In genomic region chr19:53181003-53181861, GRCm38 (mm10) we compare ENCODE assay signal across 8 mouse cellular contexts. TPM values are rescaled to one million over a fixed set of nuclear protein-coding genes. Genes with fewer than 3 reads are reported as not detected.
DNase-seq lines count a peak whose midpoint lies in the region; ATAC-seq and TF ChIP-seq lines count a peak whose summit lies in the region.

No protein-coding gene starts in this region.

- H3K4me1 ChIP-seq in kidney, embryonic 14.5 days (ENCODE audit: control insufficient read depth, insufficient read depth, low read length), result peaks cover 25% of the 10 kb centered on the region
- H3K4me1 ChIP-seq in midbrain, embryonic 15.5 days, result peaks cover 7% of the 10 kb centered on the region
- H3K4me1 ChIP-seq in thymus, adult 2 months (replicated peaks; ENCODE audit: control insufficient read depth, insufficient read depth, low read length), result peaks cover 19% of the 10 kb centered on the region

- ATAC-seq in kidney, embryonic 14.5 days (ENCODE audit: low FRiP score, low TSS enrichment), result peak; percentile 66
- peak; percentile 58; the same call in 1 of the 2 replicates for ATAC-seq in midbrain, embryonic 15.5 days (replicated peaks)

- H3K4me2 ChIP-seq in kidney, embryonic 14.5 days (replicated peaks; ENCODE audit: low read depth, low read length), result no peak overlapping the region
- no peak overlapping the region for H3K4me2 ChIP-seq in midbrain, embryonic 15.5 days

- H3K9ac ChIP-seq in kidney, embryonic 14.5 days (ENCODE audit: low read depth, low read length), result no peak overlapping the region
- H3K9ac ChIP-seq in midbrain, embryonic 15.5 days, result no peak overlapping the region

- DNase-seq in urinary bladder, adult 18-20 months (ENCODE audit: low spot score in 2 of 2), result peak; percentile 31 to 56
- no peak for DNase-seq in urinary bladder, adult 2 months (ENCODE audit: low spot score)
- DNase-seq in heart, adult 8-10 months (ENCODE audit: low spot score), result peak; percentile 87
- DNase-seq in thymus, adult 2 months, result no peak
- no peak for DNase-seq in natural killer cell, adult 2 months (ENCODE audit: low spot score in 2 of 2)
- no peak for DNase-seq in right cerebral cortex, postnatal 10 days (ENCODE audit: low spot score in 2 of 2)

- no peaks in the 10 kb centered on the region for H3K9me3 ChIP-seq in kidney, embryonic 14.5 days (ENCODE audit: control insufficient read depth, low read length)
- no peaks in the 10 kb centered on the region for H3K9me3 ChIP-seq in midbrain, embryonic 15.5 days

- no peak for TF ChIP-seq CTCF in thymus, adult 2 months (IDR thresholded peaks at IDR 0.05; ENCODE audit: borderline replicate concordance, control insufficient read depth, extremely low read depth, insufficient read depth, low read length, poor library complexity)

- peak overlapping the region; percentile 59; the same call in 1 of the 2 replicates for H3K27ac ChIP-seq in kidney, embryonic 14.5 days (ENCODE audit: low read depth, low read length)
- no peak overlapping the region for H3K27ac ChIP-seq in midbrain, embryonic 15.5 days
- H3K27ac ChIP-seq in thymus, adult 2 months (ENCODE audit: control insufficient read depth, insufficient read depth, low read length), result no peak overlapping the region

- no peak for TF ChIP-seq POLR2A in thymus, adult 2 months (IDR thresholded peaks at IDR 0.05; ENCODE audit: control insufficient read depth, extremely low read depth, insufficient read depth, low read length, poor library complexity)

- no peaks in the 10 kb centered on the region for H3K27me3 ChIP-seq in kidney, embryonic 14.5 days (ENCODE audit: control insufficient read depth, insufficient read depth, low read length)
- H3K27me3 ChIP-seq in midbrain, embryonic 15.5 days (replicated peaks), result no peaks in the 10 kb centered on the region
- H3K27me3 ChIP-seq in thymus, adult 2 months (ENCODE audit: control insufficient read depth, insufficient read depth, low read length), result no peaks in the 10 kb centered on the region

- no peaks in the 10 kb centered on the region for H3K36me3 ChIP-seq in kidney, embryonic 14.5 days (ENCODE audit: control insufficient read depth, insufficient read depth, low read length)
- H3K36me3 ChIP-seq in midbrain, embryonic 15.5 days (replicated peaks), result no peaks in the 10 kb centered on the region
- no peaks in the 10 kb centered on the region for H3K36me3 ChIP-seq in thymus, adult 2 months (ENCODE audit: control insufficient read depth, insufficient read depth, low read length)

- 46% methylated on average over 19 of the region's 19 CpGs for WGBS in kidney, embryonic 14.5 days
- 60% methylated on average over 19 of the region's 19 CpGs for WGBS in midbrain, embryonic 15.5 days
- 92% methylated on average over 19 of the region's 19 CpGs for WGBS in thymus, adult 2 months

- no peak overlapping the region for H3K4me3 ChIP-seq in kidney, embryonic 14.5 days (ENCODE audit: low read length)
- no peak overlapping the region for H3K4me3 ChIP-seq in midbrain, embryonic 15.5 days
- no peak overlapping the region for H3K4me3 ChIP-seq in thymus, adult 2 months (ENCODE audit: control insufficient read depth, insufficient read depth, low read length)

RNA-seq across cellular contexts. Expression of gene Add3, which starts 41.0 kb away (rescaled TPM):
- 95.8 and 110 TPM in 2 replicates for polyA plus RNA-seq in urinary bladder, adult 2 months (2012; rRNA removed)
- total RNA-seq in heart, adult 8-10 months (2022), result 10 to 100 TPM; 35.7 to 51.4 (median 39.9) TPM
- 39.5 and 76.1 TPM in 2 replicates for polyA plus RNA-seq in kidney, embryonic 14.5 days (2014; fragmentation: Nextera tagmentation; extraction: Ambion mirVana)
- 30.2 and 33.6 TPM in 2 replicates for polyA plus RNA-seq in midbrain, embryonic 15.5 days (2015; fragmentation: Nextera tagmentation; extraction: Ambion mirVana)
- 23.1 and 24.0 TPM in 2 replicates for polyA plus RNA-seq in thymus, adult 2 months (2012; rRNA removed)

Comparison
In these comparisons a context has a peak if more than half of its experiments do, and no peak if none do; other contexts are left out.
1. DNase-seq: peak in urinary bladder, adult 18-20 months (2 of 2) and heart, adult 8-10 months (single experiment); none in urinary bladder, adult 2 months (single experiment), thymus, adult 2 months (single experiment), natural killer cell, adult 2 months (0 of 2) and right cerebral cortex, postnatal 10 days (0 of 2).